Mouse (Mus musculus) natural killer cell, adult 2 months (primary cell): ENCODE data around the gene Tmem94.
A peak's percentile ranks its signal among the peaks of the same experiment; 100 is the strongest.
"Not testable (repeated sequence)": the region's sequence is repeated elsewhere in the genome, so short reads cannot be mapped to it uniquely, and the experiment has no call there.

Source experiments
- DNase-seq, 2 experiments: peaks; one replicate each; pipeline ENCODE4 v3.0.0; 2022; ENCODE audit warnings: low spot score in 2 of 2

Gene Tmem94

DNA sequence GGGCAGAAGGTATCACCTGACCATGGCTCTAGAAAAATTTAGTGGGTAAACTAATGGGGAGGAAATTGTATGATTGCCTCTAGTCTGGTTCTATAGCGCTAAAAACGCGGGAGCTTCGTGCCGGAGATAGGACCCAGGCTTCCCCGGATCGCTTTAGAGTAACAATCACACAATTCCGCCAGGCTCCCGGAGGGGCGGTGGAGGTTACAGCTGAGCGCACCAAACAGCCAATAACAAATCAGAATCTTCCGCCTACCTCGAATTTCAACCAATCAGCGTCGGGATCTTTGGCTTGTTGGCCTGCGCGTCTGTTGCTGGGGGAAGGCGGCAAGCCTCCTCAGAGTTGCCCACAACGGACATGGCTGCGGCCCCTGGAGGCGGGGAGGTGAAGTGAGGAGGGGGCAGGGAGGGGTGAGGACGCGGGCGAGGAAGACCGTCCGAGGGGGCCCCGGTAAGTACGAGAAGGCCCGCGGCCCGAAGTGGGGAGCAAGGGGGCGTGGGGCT, at the start of gene Tmem94:
Gene Tmem94 (plus strand): TSS at position 331 of the 504 bp plus-strand sequence.
- DNase-seq = peak; percentile 98 to 99

DNA sequence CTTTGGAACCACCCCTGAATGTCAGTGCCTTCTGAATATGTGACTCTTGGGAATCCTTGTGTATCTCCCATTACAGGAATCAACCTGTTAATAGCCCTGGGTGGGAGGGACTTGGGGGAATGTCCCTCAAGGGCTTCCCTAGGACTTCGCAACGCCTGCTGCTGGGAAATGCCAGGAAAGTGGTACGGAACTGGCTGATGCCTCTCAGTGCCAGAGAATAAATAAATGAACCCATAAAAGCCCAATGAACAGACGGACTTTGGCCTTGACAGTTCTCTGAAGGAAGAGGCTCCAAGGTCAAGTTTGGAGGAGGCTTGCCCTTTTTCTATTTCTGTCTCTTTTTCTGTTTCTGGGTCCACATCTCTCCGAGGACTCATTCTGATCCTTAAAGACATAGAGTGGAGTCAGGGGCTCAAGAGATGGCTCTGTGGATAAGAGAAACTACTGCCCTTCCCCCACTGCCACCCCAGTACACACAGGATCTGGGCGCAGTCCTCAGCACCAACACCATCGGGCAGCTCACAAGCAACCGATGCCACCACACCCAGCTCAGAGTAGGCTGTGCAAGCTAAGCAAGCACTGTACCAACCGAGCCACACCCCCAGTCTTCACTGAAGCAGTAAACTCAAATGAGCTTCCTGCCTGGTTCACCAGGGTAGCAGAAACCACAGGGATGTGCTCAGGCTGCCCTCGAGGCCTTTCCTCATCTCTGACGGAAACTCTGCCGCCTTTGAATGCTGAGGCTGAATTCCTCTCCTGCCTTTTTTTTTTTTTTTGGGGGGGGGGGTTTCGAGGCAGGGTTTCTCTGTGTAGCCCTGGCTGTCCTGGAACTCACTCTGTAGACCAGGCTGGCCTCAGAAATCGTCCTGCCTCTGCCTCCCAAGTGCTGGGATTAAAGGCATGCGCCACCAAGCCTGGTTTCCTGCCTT, 48.6 kb upstream of the Tmem94 start:
- DNase-seq = peak in 1 of 2 experiments; percentile 67

DNA sequence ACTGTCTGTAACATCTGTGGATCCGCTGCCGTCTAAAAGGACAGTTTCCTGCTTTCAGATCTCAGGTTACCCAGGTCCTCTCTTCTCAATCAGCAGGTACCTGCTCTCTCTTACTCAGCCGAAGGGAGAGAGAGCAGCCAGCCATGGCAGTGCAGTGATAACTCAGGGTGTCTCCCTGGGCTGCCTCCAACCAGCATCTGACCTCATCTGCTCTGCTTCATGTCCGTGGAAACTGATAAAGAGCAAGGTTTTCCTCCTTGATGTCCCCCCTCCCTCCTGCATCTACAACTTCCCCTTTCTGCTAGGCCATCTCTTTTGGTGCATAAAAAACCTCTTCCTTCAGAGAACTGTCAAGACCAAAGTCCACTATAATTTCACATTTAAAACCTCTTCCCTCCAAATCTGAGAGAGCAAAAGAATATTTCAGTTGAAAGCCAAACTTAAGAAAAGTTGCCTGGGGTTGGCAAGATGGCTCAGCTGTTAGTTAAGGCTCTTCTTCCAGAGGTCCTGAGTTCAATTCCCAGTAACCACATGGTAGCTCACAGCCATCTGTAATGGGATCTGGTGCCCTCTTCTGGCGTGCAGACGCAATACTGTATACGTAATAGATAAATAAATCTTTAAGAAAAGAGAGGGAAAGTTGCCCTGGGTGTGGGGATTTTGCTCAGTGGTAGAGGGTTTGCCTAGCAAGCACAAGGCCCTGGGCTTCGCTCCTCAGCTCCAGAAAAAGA, 47.4 kb upstream of the Tmem94 start:
- peak in 1 of 2 experiments; percentile 80 for DNase-seq

DNA sequence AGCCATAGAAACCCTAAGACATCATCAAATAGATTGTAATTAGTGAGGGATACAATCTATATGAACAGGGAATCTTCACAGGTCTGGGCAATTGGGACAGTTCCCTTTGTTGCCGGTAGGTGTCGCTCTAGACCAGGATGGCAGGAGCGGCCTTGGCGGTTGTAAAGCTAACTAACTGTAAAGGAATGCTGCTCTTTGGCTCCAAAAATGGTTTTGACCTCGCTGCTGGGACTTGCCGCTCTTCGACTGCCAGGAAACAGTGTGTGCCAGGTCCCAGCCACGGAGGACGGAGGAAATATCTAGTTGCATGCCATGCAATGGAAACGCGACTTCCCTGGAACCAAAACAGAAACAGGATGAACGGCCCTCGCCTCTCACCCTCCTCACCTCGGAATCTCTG, 42.6 kb upstream of the Tmem94 start:
- peak; percentile 64 to 80 for DNase-seq

DNA sequence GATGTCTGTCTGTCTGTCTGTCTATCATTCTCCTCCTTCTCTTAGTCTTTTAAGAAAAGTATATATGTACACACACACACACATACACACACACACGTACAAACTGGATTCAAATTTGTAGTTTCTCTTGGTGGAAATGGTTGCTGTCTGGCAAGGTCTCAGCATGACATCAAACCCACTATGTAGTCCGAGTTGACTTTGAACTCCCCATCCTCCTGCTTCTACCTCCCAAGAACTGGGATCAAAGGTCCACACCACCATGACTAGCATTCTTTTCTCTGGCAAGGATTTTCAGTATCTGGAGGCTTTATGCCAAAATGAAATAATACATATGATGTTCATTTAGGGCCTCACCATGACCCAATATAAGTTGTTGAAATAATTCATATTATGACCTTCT, 42.0 kb upstream of the Tmem94 start:
- no peak for DNase-seq

DNA sequence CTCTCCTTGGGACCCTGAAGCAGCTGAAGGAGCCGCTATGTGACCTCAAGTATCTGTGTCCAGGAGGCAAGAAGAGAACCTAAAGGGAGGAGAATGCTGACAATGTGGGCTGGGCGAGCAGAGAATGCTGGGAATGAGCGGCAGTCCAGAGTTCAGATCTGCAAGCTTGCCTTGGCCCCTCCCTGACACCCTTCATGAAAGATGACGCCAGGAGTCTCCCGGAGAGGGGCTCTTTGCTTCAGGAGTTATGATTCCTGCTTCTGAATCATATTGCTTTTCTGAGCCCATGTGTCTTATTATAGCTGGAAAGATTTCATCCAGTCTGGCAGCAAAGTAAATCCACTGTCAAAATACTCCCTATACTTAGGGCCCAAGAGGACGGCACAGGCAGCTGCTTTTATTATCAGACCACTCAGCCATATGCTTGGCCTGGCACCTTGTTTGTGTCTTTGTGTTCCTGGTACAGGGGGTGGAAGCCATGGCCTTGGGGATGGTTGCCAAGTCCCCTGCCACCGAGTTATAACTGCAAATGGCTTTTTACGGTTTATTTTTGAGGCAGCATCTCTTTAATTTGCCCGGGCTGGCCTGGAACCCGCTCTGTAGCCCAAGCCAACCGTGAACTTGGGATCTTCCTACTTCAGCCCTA, 31.1 kb upstream of the Tmem94 start:
- DNase-seq = no peak

DNA sequence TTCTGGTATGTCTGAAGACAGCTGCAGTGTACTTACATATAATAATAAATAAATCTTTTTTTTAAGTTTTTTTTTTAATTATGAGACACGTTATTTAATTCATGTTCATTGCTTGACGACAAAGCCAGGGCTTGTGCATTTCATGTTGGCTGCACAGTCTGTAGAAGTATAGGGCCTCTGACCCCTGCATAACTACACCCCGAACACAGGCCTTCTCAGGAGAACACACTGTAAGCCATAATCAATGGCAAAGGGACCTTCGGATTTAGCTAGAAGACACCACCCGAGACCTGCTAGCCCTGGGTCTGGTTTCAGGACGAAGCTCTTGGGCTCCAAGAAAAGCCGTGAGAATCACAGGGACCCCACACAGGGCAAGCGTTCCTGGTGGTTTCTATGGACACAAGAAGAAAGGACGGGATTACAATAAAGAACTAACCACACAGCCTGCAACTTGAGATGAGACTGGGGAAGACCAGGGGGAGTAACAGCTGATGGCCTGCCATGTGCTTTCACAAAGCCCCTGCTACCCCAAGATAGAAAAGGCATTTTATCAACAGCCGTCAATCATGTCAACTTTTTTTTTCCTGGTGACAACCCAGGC, 27.5 kb upstream of the Tmem94 start:
- DNase-seq = no peak

DNA sequence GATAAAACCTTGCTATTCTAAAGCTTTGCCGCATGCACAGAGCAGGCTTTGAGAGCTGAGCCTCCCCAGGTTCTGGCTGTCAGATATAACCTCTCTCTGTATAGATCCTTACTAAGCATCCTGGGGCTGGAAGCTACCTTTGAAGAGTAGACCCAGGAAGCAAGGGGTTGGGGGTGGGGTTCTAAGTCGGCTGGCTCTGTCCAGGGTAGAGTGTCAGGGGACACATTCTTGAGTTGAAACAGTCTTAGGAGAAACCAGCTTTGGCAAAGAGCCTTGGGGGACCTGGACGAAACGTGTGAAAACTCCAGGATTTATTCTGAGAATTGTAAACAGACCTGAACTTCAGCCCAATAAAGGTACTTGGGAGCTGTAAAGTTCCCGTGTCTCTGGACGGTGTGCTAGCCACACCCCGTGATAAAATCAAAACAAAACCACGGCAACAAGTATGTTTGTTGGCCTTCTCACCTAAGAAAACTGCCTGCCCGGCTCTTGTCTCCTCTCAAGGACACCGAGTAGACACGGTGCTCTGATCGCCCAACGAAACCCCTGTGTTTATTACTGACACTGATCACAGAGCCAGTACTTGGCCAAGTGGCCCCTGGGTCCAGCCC, 26.9 kb upstream of the Tmem94 start:
- DNase-seq = no peak

DNA sequence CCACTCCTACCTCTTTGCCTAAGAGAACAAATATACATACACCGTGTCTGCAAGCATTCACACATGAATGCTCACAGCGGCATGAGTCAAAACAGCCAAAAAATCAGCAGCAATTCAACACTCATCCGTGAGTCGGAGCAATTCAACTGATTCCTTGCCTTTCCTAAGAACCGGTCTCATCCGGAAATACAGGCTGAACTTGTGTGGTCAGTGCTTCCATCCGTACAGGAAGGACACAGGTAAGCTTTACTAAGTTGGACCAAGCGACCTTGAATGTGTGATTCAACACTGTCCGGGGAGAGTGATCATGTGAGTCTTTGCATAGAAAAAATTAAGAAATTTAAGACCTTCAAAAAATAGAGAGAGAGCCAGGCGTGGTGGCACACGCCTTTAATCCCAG, 24.2 kb upstream of the Tmem94 start:
- no peak for DNase-seq

DNA sequence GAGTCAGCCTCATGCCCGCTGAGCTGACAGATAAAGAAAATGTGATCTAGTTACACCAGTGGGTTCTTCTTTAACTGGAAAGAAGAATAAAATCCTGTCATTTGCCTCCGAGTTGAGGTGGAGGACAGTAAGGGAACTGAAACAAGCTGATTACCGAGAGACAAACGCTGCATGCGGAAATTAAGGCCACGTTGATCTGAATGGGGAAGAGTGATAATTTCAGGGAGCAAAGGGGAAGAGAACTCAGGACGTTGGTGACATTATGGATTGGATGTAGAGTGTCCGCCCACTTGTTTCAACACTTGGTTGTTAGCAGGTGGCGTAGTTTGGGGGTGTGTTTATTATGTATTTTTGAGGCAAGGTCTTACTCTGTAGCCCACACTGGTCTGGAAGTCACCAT, 22.3 kb upstream of the Tmem94 start:
- DNase-seq = no peak

DNA sequence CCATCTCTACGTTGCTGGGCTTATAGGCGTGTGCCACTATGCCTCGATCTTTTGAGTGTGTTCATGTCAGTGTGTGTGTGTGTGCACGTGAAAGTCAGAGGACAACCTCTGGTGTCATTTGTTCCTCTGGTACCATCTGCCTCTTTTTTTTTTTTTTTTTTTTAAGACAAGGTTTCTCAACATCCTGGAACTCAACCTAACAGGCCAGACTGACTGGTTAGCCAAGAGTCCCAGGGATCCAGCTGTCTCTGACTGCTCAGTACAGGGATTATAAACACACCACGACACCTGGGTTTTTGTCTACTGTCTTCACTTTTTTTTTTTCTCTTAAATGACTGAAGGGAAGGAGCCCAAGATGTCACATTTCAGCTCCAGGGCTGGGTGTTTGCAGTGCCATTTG, 20.8 kb upstream of the Tmem94 start:
- DNase-seq = no peak

DNA sequence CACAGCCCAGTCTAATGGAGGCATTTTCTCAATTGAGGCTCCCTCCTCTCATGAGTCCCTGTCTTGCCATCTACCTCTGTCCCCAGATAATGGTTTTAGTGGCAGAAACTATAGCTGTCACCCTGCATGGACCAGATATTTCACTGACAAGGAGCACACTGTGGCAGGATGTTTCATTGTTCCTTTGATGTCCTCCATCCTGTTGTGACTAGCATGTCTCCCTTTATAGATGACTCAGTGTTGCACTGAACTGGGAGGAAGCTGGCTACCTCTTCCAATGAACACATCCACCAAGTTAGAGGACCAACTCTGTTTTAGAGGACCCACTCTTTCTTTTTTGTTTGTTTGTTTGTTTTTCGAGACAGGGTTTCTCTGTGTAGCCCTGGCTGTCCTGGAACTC, 19.1 kb upstream of the Tmem94 start:
- DNase-seq = no peak

DNA sequence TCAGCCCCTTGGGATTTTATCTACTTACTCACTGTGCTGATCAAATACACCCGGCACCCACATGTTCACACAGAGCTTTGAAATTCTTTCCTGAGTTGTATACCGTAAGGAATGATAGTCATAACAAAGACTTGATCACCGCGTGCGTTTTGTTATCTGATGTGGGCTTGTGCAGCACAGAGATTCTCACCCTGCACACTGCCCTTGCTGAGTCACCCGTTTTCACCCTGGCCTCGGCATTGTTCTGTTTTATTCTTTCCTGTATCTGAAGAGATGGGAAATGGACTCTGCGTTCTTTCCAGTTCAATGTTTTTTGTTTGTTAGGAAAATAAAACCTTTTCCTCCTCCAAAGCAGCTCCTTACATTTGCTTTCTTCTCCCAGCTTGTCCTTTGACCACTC, 18.5 kb upstream of the Tmem94 start:
- no peak for DNase-seq

DNA sequence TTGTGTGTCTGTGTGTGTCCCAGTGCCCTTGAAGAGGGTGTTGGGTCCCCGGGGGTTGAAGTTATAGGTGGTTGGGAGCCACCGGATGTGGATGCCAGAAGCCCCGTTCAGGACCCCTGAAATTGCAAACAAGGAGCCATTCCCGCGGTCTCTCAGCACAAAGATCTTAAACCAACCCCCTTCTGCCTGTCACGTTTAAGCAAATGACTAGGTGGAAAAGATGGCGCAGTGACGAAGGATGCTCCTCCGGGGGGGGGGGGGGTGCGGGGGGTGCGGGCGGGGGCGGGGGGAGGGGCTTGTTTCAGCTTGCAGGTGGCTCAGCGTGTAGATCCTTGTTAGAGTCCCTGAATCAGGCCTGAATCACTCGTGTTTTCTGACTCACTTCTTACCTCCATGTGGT, 17.9 kb upstream of the Tmem94 start:
- DNase-seq = no peak

DNA sequence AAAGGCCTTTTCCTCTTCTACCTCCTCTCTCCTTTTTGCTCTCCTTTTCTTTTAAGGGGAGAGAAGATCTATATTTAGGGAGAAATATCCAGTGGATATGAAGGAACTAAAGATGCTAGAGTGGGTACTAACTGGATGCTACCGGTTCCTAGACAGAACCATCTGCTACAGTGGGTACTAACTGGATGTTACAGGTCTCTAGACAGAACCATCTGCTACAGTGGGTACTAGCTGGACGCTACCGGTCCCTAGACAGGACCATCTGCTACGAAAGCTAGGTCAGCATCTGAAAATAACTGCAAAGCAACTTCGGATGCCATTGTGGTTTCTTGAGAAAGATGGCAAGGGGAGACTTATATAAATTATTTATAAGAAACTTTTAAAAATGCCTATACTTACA, 15.4 kb upstream of the Tmem94 start:
- DNase-seq = no peak

DNA sequence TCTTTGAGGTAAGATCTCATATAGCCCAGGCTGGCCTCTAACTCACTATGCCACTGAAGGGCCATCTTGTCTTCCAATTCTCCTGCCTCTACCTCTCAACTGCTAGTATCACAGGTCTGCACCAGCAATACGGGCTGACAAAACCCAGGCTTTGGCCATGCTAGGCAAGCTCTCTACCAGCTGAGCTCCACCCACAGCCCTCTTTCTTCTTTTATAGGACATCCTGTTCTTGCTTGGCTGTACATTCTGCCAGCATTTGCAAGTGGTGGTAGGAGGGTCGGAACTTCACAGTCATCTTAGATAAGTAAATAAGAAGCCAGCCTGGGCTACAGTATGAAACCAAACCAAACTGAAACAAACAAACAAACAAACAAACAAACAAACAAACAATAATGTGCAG, 13.5 kb upstream of the Tmem94 start:
- DNase-seq = no peak

DNA sequence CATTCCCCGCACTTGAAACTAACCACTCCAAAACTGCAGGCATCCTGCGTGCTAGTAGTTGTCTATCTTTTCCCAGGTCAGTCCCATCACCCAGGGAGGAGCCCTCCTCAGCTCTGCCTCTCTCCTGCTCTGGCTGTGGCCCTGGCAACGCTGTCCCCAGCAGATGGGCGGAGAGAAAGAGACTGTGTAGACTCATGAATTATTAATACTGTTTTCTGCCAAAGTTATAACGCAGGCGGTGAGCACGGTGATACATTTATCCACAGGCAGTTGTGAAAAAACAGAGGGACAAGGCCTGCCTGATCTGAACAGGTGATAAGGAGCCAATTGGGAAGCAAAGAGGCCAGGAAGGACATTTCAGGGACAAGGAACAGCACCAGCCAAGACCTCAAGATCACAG, 12.6 kb upstream of the Tmem94 start:
- no peak for DNase-seq

DNA sequence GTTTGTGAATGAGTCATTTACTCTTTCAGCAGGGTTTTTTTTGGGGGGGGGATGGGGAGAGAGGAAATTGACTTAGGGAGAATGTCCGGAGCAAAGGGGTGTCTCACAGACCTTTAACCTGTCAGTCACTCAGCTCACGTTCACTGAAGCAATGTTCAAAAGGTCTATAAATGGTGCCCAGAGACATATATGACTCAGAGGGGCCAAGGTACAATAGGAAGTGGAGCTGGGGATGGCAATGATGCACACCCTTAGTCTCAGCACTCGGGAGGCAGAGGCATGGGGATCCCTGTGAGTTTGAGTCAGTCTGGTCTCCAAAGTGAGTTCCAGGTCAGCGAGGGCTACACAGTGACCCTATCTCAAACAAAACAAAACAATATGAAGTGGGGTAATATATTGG, 11.7 kb upstream of the Tmem94 start:
- no peak for DNase-seq

DNA sequence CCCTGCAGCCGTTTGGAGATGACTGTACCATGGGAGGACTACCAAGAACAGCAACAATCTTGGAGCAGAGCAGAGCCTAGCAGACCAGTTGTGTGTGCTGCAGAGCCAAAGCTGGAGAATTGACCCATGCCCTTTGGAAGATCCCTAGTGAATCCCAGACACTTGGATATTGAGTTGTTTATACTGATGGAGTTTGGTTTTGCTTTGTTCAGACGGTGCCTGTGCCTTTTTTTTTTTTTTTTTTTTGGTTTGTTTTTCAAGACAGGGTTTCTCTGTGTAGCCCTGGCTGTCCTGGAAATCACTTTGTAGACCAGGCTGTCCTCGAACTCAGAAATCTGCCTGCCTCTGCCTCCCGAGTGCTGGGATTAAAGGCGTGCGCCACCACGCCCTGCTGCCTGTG, 3.1 kb upstream of the Tmem94 start:
- DNase-seq = not testable (repeated sequence)

DNA sequence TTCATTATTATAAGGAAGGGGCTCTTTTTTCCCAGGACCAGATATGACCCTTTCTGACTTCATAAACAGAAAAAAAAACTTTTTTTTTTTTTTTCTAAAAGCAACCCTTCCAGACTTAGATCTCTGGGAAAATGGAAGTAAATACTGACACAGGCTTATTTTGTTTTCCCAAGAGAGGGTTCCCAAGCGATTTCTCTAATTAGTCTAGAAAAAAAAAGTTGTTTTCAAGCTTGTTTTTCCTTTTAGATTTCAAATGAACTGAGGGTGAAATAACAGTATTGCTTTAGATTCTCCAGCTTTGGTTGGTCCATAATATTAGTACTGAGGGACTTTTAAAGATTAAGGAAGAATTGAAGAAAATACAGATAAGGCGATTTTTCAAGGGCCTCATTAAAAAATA, 535 bp upstream of the Tmem94 start:
- no peak for DNase-seq

DNA sequence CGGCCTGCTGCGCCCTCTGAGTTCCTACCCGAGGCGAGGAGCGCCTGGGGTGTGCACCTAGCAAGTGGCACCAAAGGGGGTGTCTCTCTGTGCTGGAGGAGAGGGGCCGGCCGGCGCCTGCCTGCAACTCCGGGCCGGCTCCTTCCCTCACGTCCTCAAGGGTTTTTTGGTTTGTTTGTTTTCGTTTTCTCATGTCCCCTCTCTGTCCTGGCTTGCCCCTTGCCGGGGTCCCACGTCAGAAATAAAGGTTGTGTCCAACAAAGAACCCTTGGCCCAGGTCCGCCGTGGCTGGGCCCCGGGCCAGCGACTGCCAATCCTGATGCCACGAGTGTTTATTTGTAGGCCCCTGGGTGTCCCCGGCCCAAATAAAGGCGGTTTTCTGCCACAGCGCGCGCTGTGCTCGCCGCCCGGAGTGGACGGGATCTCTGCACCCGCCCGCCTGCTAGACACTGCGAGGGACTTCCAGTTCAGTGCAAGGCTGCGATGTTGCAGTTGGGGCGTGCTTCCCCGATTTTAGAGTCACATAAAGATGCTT, 441 bp downstream of the Tmem94 start:
- no peak for DNase-seq
